Mouse (Mus musculus) cerebellum, postnatal 25 days (tissue): Measurements from ENCODE around the gene Prodh2.
"Not testable (repeated sequence)": the region's sequence is repeated elsewhere in the genome, so short reads cannot be mapped to it uniquely, and the experiment has no call there.

Experiments used
- DNase-seq, 2 experiments: peaks; one replicate each; pipeline ENCODE4 v3.0.0; 2021; ENCODE audit warnings: mixed read lengths in 2 of 2

Gene Prodh2

GRCm38 (mm10) chr7:30490251-30490956 is 3.0 kb upstream of the Prodh2 start:
- peak; percentile 64 to 76 for DNase-seq

- no peak for DNase-seq
Measured at GRCm38 (mm10) chr7:30490957-30491307, 2.5 kb upstream of the Prodh2 start.

GRCm38 (mm10) chr7:30492765-30493164 is 657 bp upstream of the Prodh2 start:
- peak; percentile 88 to 94 for DNase-seq

GRCm38 (mm10) chr7:30495506-30496042 is 2.2 kb downstream of the Prodh2 start:
- DNase-seq, result not testable (repeated sequence)

GRCm38 (mm10) chr7:30501159-30501558 is 7.7 kb downstream of the Prodh2 start:
- DNase-seq, result not testable (repeated sequence)

- no peak for DNase-seq
Measured at GRCm38 (mm10) chr7:30508061-30508460, 14.6 kb downstream of the Prodh2 start.

- DNase-seq, result no peak
Measured at GRCm38 (mm10) chr7:30515003-30515760, 21.8 kb downstream of the Prodh2 start.

GRCm38 (mm10) chr7:30518325-30518724 is 24.9 kb downstream of the Prodh2 start:
- DNase-seq, result no peak

GRCm38 (mm10) chr7:30520396-30520795 is 27.0 kb downstream of the Prodh2 start:
- DNase-seq, result peak; percentile 25 to 42

- peak; percentile 68 to 73 for DNase-seq
Measured at GRCm38 (mm10) chr7:30520856-30521255, 27.4 kb downstream of the Prodh2 start.

- no peak for DNase-seq
Measured at GRCm38 (mm10) chr7:30522871-30523270, 29.4 kb downstream of the Prodh2 start.

- no peak for DNase-seq
Measured at GRCm38 (mm10) chr7:30524487-30524886, 31.1 kb downstream of the Prodh2 start.

- DNase-seq, result no peak
Measured at GRCm38 (mm10) chr7:30525954-30526353, 32.5 kb downstream of the Prodh2 start.

- no peak for DNase-seq
Measured at GRCm38 (mm10) chr7:30526399-30526798, 33.0 kb downstream of the Prodh2 start.

GRCm38 (mm10) chr7:30526981-30527380 is 33.6 kb downstream of the Prodh2 start:
- DNase-seq, result no peak

- DNase-seq, result no peak
Measured at GRCm38 (mm10) chr7:30531291-30531815, 37.9 kb downstream of the Prodh2 start.

- DNase-seq, result peak in 1 of 2 experiments; percentile 46
Measured at GRCm38 (mm10) chr7:30532931-30533330, 39.5 kb downstream of the Prodh2 start.

- DNase-seq, result peak in 1 of 2 experiments; percentile 31
Measured at GRCm38 (mm10) chr7:30533941-30534632, 40.7 kb downstream of the Prodh2 start.

- peak; percentile 96 to 98 for DNase-seq
Measured at GRCm38 (mm10) chr7:30534633-30535577, 41.5 kb downstream of the Prodh2 start, which contains the start of gene Arhgap33. Gene Arhgap33, minus strand, starts transcription at chr7:30535060.

GRCm38 (mm10) chr7:30540572-30540971 is 47.1 kb downstream of the Prodh2 start:
- DNase-seq, result no peak

- DNase-seq, result no peak
Measured at GRCm38 (mm10) chr7:30544327-30544726, 50.9 kb downstream of the Prodh2 start.

- DNase-seq, result no peak
Measured at GRCm38 (mm10) chr7:30549880-30550279, 56.5 kb downstream of the Prodh2 start.
